Comparison of ENCODE assay signal across 10 mouse cellular contexts in the genomic region with DNA sequence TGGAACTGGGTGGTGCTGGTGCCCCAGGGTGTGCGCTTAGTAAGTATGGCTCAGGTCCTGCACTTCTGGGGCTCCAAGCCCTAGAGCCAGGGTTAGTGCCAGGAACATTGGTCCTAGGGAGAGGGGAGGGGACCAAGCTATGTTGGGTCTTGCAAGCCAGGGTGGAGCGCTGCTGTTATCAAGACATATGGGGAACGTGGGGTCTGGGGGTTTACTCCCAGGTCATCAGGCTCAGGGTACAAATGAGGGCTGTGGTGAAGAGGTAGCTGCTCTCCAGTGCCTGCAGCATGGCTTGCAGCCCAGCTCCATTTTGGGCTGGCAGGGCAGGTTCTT. TPM values are rescaled to one million over a fixed set of nuclear protein-coding genes. Genes with fewer than 3 reads are reported as not detected.
DNase-seq lines count a peak whose midpoint lies in the region; ATAC-seq and TF ChIP-seq lines count a peak whose summit lies in the region.
"Had no signal": no experiment of that assay in that cellular context is flagged by ENCODE, and none has a peak within 500 bp of the region (broad histone marks: within the 10 kb centered on the region; RNA-seq: fewer than 3 reads in every experiment).

No protein-coding gene starts in this region.

- no peak for DNase-seq in heart, postnatal 4 days
- DNase-seq in layer of hippocampus, adult 2 months (ENCODE audit: low spot score in 2 of 2), result no peak
- DNase-seq in layer of hippocampus, postnatal 25 days (ENCODE audit: extremely low spot score in 1 of 2, low spot score in 1 of 2), result no peak
- no peak for DNase-seq in gastrocnemius, postnatal 4 days (ENCODE audit: low spot score in 2 of 2)

- 74% methylated on average over 3 of the region's 3 CpGs for WGBS in heart, embryonic 11.5 days (ENCODE audit: insufficient replicate concordance)
- WGBS in neural tube, embryonic 13.5 days, result 91% methylated on average over 3 of the region's 3 CpGs
- WGBS in neural tube, embryonic 15.5 days, result 96% methylated on average over 3 of the region's 3 CpGs
- 91% methylated on average over 3 of the region's 3 CpGs for WGBS in midbrain, embryonic 16.5 days

- H3K4me3 ChIP-seq in heart, embryonic 11.5 days (ENCODE audit: low read depth, low read length), result no peak overlapping the region
- no peak overlapping the region for H3K4me3 ChIP-seq in layer of hippocampus, adult 2 months
- H3K4me3 ChIP-seq in neural tube, embryonic 13.5 days, result no peak overlapping the region
- no peak overlapping the region for H3K4me3 ChIP-seq in neural tube, embryonic 15.5 days (replicated peaks)
- no peak overlapping the region for H3K4me3 ChIP-seq in midbrain, embryonic 16.5 days (ENCODE audit: low read depth, low read length)
- H3K4me3 ChIP-seq: gastrocnemius, adult 2 months had no signal

- no peak; the same call in 1 of the 2 replicates for TF ChIP-seq CTCF in layer of hippocampus, adult 2 months (conservative IDR thresholded peaks at IDR 0.05)

- no peaks in the 10 kb centered on the region for H3K36me3 ChIP-seq in heart, embryonic 11.5 days (ENCODE audit: control insufficient read depth, insufficient read depth, low read length)
- no peaks in the 10 kb centered on the region for H3K36me3 ChIP-seq in neural tube, embryonic 13.5 days
- 0 out of 2 replicates have a peak, but pooled peaks cover 2% of the 10 kb centered on the region for H3K36me3 ChIP-seq in neural tube, embryonic 15.5 days
- no peaks in the 10 kb centered on the region for H3K36me3 ChIP-seq in midbrain, embryonic 16.5 days (ENCODE audit: control insufficient read depth, insufficient read depth, low read length)

- no peaks in the 10 kb centered on the region for H3K27me3 ChIP-seq in heart, embryonic 11.5 days (ENCODE audit: control insufficient read depth, insufficient read depth, low read length)
- H3K27me3 ChIP-seq in neural tube, embryonic 13.5 days, result no peaks in the 10 kb centered on the region
- no peaks in the 10 kb centered on the region for H3K27me3 ChIP-seq in neural tube, embryonic 15.5 days (replicated peaks)
- no peaks in the 10 kb centered on the region for H3K27me3 ChIP-seq in midbrain, embryonic 16.5 days (ENCODE audit: control insufficient read depth, insufficient read depth, low read depth, low read length)

- no peak overlapping the region for H3K27ac ChIP-seq in heart, embryonic 11.5 days (ENCODE audit: low read depth, low read length)
- H3K27ac ChIP-seq in layer of hippocampus, adult 2 months, result peak overlapping the region; percentile 3; the same call in 1 of the 2 replicates
- no peak overlapping the region for H3K27ac ChIP-seq in neural tube, embryonic 13.5 days (replicated peaks)
- H3K27ac ChIP-seq in neural tube, embryonic 15.5 days (replicated peaks), result no peak overlapping the region
- H3K27ac ChIP-seq in midbrain, embryonic 16.5 days (ENCODE audit: low read length), result no peak overlapping the region
- H3K27ac ChIP-seq: gastrocnemius, adult 2 months had no signal

- H3K9ac ChIP-seq in heart, embryonic 11.5 days (ENCODE audit: low read depth, low read length), result no peak overlapping the region
- H3K9ac ChIP-seq in neural tube, embryonic 13.5 days, result no peak overlapping the region
- H3K9ac ChIP-seq in neural tube, embryonic 15.5 days (replicated peaks), result no peak overlapping the region
- 0 out of 2 replicates have a peak overlapping the region, but pooled peaks have one; percentile 21 for H3K9ac ChIP-seq in midbrain, embryonic 16.5 days (ENCODE audit: low read depth, low read length)

- ATAC-seq in heart, embryonic 11.5 days (replicated peaks; ENCODE audit: insufficient number of reproducible peaks, low FRiP score, low TSS enrichment), result peak; percentile 47; the same call in 1 of the 2 replicates
- peak; percentile 23; the same call in 1 of the 2 replicates for ATAC-seq in neural tube, embryonic 13.5 days (ENCODE audit: low read depth)
- no peak for ATAC-seq in neural tube, embryonic 15.5 days (ENCODE audit: low FRiP score)
- ATAC-seq in midbrain, embryonic 16.5 days, result peak; percentile 44

- no peaks in the 10 kb centered on the region for H3K4me1 ChIP-seq in heart, embryonic 11.5 days (ENCODE audit: control insufficient read depth, insufficient read depth, low read length)
- peaks cover 5% of the 10 kb centered on the region; the same call in 1 of the 2 replicates for H3K4me1 ChIP-seq in neural tube, embryonic 13.5 days (replicated peaks)
- H3K4me1 ChIP-seq in neural tube, embryonic 15.5 days, result peaks cover 4% of the 10 kb centered on the region; the same call in 1 of the 2 replicates
- no peaks in the 10 kb centered on the region; the same call in 1 of the 2 replicates for H3K4me1 ChIP-seq in midbrain, embryonic 16.5 days (ENCODE audit: control insufficient read depth, insufficient read depth, low read length)

- H3K9me3 ChIP-seq in heart, embryonic 11.5 days (replicated peaks; ENCODE audit: control insufficient read depth, low read length), result no peaks in the 10 kb centered on the region
- no peaks in the 10 kb centered on the region for H3K9me3 ChIP-seq in neural tube, embryonic 13.5 days
- no peaks in the 10 kb centered on the region for H3K9me3 ChIP-seq in neural tube, embryonic 15.5 days (replicated peaks)
- no peaks in the 10 kb centered on the region for H3K9me3 ChIP-seq in midbrain, embryonic 16.5 days (replicated peaks; ENCODE audit: control insufficient read depth, low read length, poor library complexity, severe bottlenecking)

- no peak overlapping the region for H3K4me2 ChIP-seq in heart, embryonic 11.5 days
- no peak overlapping the region for H3K4me2 ChIP-seq in neural tube, embryonic 13.5 days
- no peak overlapping the region for H3K4me2 ChIP-seq in neural tube, embryonic 15.5 days
- no peak overlapping the region for H3K4me2 ChIP-seq in midbrain, embryonic 16.5 days (ENCODE audit: low read length)

RNA-seq across cellular contexts. Expression of a gene that starts 11.1 kb away (rescaled TPM):
- polyA plus RNA-seq in heart, embryonic 11.5 days (2014; fragmentation: Nextera tagmentation; extraction: Ambion mirVana), result 3.7 and 4.9 TPM in 2 replicates
- 10 to 100 TPM; 54.7 to 62.3 TPM for total RNA-seq in heart, postnatal 4 days (2021)
- total RNA-seq in layer of hippocampus, adult 2 months (2021), result 10 to 100 TPM; 29.2 to 34.8 TPM
- 10 to 100 TPM; 23.5 to 23.7 TPM for total RNA-seq in layer of hippocampus, postnatal 25 days (2021)
- polyA plus RNA-seq in neural tube, embryonic 13.5 days (2015; fragmentation: Nextera tagmentation; extraction: Ambion mirVana), result 6.9 and 11.1 TPM in 2 replicates
- 5.5 and 6.2 TPM in 2 replicates for polyA plus RNA-seq in neural tube, embryonic 15.5 days (2015; fragmentation: Nextera tagmentation; extraction: Ambion mirVana)
- polyA plus RNA-seq in midbrain, embryonic 16.5 days (2015; fragmentation: Nextera tagmentation; extraction: Ambion mirVana), result 5.7 and 6.0 TPM in 2 replicates
- 10 to 100 TPM; 60.4 to 61.3 TPM for total RNA-seq in gastrocnemius, postnatal 4 days (2021)

RNA-seq across cellular contexts. Expression of a gene that starts 24.3 kb away (rescaled TPM):
- polyA plus RNA-seq in heart, embryonic 11.5 days (2014; fragmentation: Nextera tagmentation; extraction: Ambion mirVana), result 37.3 TPM in 2 replicates
- 10 to 100 TPM; 22.3 to 25.1 TPM for total RNA-seq in heart, postnatal 4 days (2021)
- total RNA-seq in layer of hippocampus, adult 2 months (2021), result 10 to 100 TPM; 55.5 to 64.8 TPM
- total RNA-seq in layer of hippocampus, postnatal 25 days (2021), result 10 to 100 TPM; 53.0 to 59.4 TPM
- 69.7 and 72.1 TPM in 2 replicates for polyA plus RNA-seq in neural tube, embryonic 13.5 days (2015; fragmentation: Nextera tagmentation; extraction: Ambion mirVana)
- 58.4 and 63.7 TPM in 2 replicates for polyA plus RNA-seq in neural tube, embryonic 15.5 days (2015; fragmentation: Nextera tagmentation; extraction: Ambion mirVana)
- 69.0 and 76.5 TPM in 2 replicates for polyA plus RNA-seq in midbrain, embryonic 16.5 days (2015; fragmentation: Nextera tagmentation; extraction: Ambion mirVana)
- total RNA-seq in gastrocnemius, postnatal 4 days (2021), result 10 to 100 TPM; 19.0 to 19.2 TPM

RNA-seq across cellular contexts. Expression of a gene that starts 51.2 kb away (rescaled TPM):
- 0.58 and 0.83 TPM in 2 replicates for polyA plus RNA-seq in heart, embryonic 11.5 days (2014; fragmentation: Nextera tagmentation; extraction: Ambion mirVana)
- 1 to 10 TPM; 5.8 to 6.0 TPM for total RNA-seq in heart, postnatal 4 days (2021)
- total RNA-seq in layer of hippocampus, adult 2 months (2021), result 100 to 1,000 TPM; 756 to 804 TPM
- total RNA-seq in layer of hippocampus, postnatal 25 days (2021), result 100 to 1,000 TPM; 773 to 802 TPM
- polyA plus RNA-seq in neural tube, embryonic 13.5 days (2015; fragmentation: Nextera tagmentation; extraction: Ambion mirVana), result 19.9 and 22.1 TPM in 2 replicates
- 39.9 and 49.0 TPM in 2 replicates for polyA plus RNA-seq in neural tube, embryonic 15.5 days (2015; fragmentation: Nextera tagmentation; extraction: Ambion mirVana)
- polyA plus RNA-seq in midbrain, embryonic 16.5 days (2015; fragmentation: Nextera tagmentation; extraction: Ambion mirVana), result 55.0 and 62.1 TPM in 2 replicates
- 1 to 10 TPM; 7.7 to 8.2 TPM for total RNA-seq in gastrocnemius, postnatal 4 days (2021)
- total RNA-seq: megakaryocyte-erythroid progenitor cell, adult 5-6 weeks had no signal

Comparison
In these comparisons a context has a peak if more than half of its experiments do, and no peak if none do; other contexts are left out.
1. RNA of a gene that starts 51.2 kb away (total RNA-seq): 756 to 804 TPM in layer of hippocampus, adult 2 months and 773 to 802 TPM in layer of hippocampus, postnatal 25 days; 7.7 to 8.2 TPM in gastrocnemius, postnatal 4 days and 5.8 to 6.0 TPM in heart, postnatal 4 days; every median in the first group is over 10 times any median in the second.